Mouse (Mus musculus): ENCODE data around the gene Trim40. TPM values are rescaled to one million over a fixed set of nuclear protein-coding genes. Genes with fewer than 3 reads are reported as not detected.

Gene Trim40
- polyA plus RNA-seq, 1 experiment from 2014 or later = not detected

GRCm38 (mm10) chr17:36883350-36883749, 6.6 kb downstream of the Trim40 start:
- H3K9ac ChIP-seq (ENCODE audit: low read length) = no peak overlapping the region
- no peaks in the 10 kb centered on the region for H3K36me3 ChIP-seq (ENCODE audit: control insufficient read depth, insufficient read depth, low read length)
- no peaks in the 10 kb centered on the region for H3K4me1 ChIP-seq (ENCODE audit: control insufficient read depth, insufficient read depth, low read length)
- no peaks in the 10 kb centered on the region for H3K27me3 ChIP-seq (replicated peaks; ENCODE audit: control insufficient read depth, insufficient read depth, low read length)
- no peaks in the 10 kb centered on the region for H3K9me3 ChIP-seq (replicated peaks; ENCODE audit: control insufficient read depth, low read length)
- DNase-seq (ENCODE audit: low spot score) = no peak
- 85% methylated on average over 2 of the region's 2 CpGs for WGBS
- no peak overlapping the region for H3K4me3 ChIP-seq (ENCODE audit: low read depth, low read length)
- no peak overlapping the region for H3K4me2 ChIP-seq (ENCODE audit: low read length)
- H3K27ac ChIP-seq (ENCODE audit: low read depth, low read length) = no peak overlapping the region
- no peak for ATAC-seq

GRCm38 (mm10) chr17:36874636-36875035, 15.3 kb downstream of the Trim40 start:
- Histone ChIP-seq H3K27ac (ENCODE audit: low read depth, low read length) (no peak overlapping the region), H3K4me3 (ENCODE audit: low read depth, low read length) (no peak overlapping the region), H3K4me1 (ENCODE audit: control insufficient read depth, insufficient read depth, low read length) (no peaks in the 10 kb centered on the region), H3K4me2 (ENCODE audit: low read length) (no peak overlapping the region), H3K27me3 (replicated peaks; ENCODE audit: control insufficient read depth, insufficient read depth, low read length) (no peaks in the 10 kb centered on the region), H3K36me3 (ENCODE audit: control insufficient read depth, insufficient read depth, low read length) (no peaks in the 10 kb centered on the region), H3K9ac (ENCODE audit: low read length) (no peak overlapping the region), H3K9me3 (replicated peaks; ENCODE audit: control insufficient read depth, low read length) (no peaks in the 10 kb centered on the region)
- ATAC-seq (no peak), DNase-seq (ENCODE audit: low spot score) (no peak)
- 77% methylated on average over 4 of the region's 4 CpGs for WGBS

- ATAC-seq = no peak
- no peak overlapping the region for H3K4me3 ChIP-seq (ENCODE audit: low read depth, low read length)
- H3K36me3 ChIP-seq (ENCODE audit: control insufficient read depth, insufficient read depth, low read length) = no peaks in the 10 kb centered on the region
- no peaks in the 10 kb centered on the region for H3K27me3 ChIP-seq (replicated peaks; ENCODE audit: control insufficient read depth, insufficient read depth, low read length)
- no peaks in the 10 kb centered on the region for H3K4me1 ChIP-seq (ENCODE audit: control insufficient read depth, insufficient read depth, low read length)
- H3K4me2 ChIP-seq (ENCODE audit: low read length) = no peak overlapping the region
- H3K9ac ChIP-seq (ENCODE audit: low read length) = no peak overlapping the region
- 82% methylated on average over 25 of the region's 25 CpGs for WGBS
- H3K9me3 ChIP-seq (replicated peaks; ENCODE audit: control insufficient read depth, low read length) = no peaks in the 10 kb centered on the region
- DNase-seq (ENCODE audit: low spot score) = no peak
- H3K27ac ChIP-seq (ENCODE audit: low read depth, low read length) = no peak overlapping the region
Observed at GRCm38 (mm10) chr17:36869955-36870810, 19.7 kb downstream of the Trim40 start.

GRCm38 (mm10) chr17:36869284-36869954, 20.5 kb downstream of the Trim40 start, which contains the start of gene Trim10:
TSS of gene Trim10 (plus strand) at chr17:36869574.
- H3K36me3 ChIP-seq (ENCODE audit: control insufficient read depth, insufficient read depth, low read length) = no peaks in the 10 kb centered on the region
- no peak within 1 kb of the TSS for H3K4me3 ChIP-seq (ENCODE audit: low read depth, low read length)
- H3K9ac ChIP-seq (ENCODE audit: low read length) = no peak within 1 kb of the TSS
- no peaks in the 10 kb centered on the region for H3K27me3 ChIP-seq (replicated peaks; ENCODE audit: control insufficient read depth, insufficient read depth, low read length)
- ATAC-seq (no peak), DNase-seq (ENCODE audit: low spot score) (no peak)
- H3K4me2 ChIP-seq (ENCODE audit: low read length) = no peak within 1 kb of the TSS
- H3K9me3 ChIP-seq (replicated peaks; ENCODE audit: control insufficient read depth, low read length) = no peaks in the 10 kb centered on the region
- H3K4me1 ChIP-seq (ENCODE audit: control insufficient read depth, insufficient read depth, low read length) = no peaks in the 10 kb centered on the region
- 79% methylated on average over 4 of the region's 4 CpGs for WGBS
- no peak within 1 kb of the TSS for H3K27ac ChIP-seq (ENCODE audit: low read depth, low read length)

GRCm38 (mm10) chr17:36868836-36869235, 21.1 kb downstream of the Trim40 start:
- Histone ChIP-seq H3K9ac (ENCODE audit: low read length) (no peak overlapping the region), H3K4me3 (ENCODE audit: low read depth, low read length) (no peak overlapping the region), H3K4me1 (ENCODE audit: control insufficient read depth, insufficient read depth, low read length) (no peaks in the 10 kb centered on the region), H3K27ac (ENCODE audit: low read depth, low read length) (no peak overlapping the region), H3K4me2 (ENCODE audit: low read length) (no peak overlapping the region), H3K27me3 (replicated peaks; ENCODE audit: control insufficient read depth, insufficient read depth, low read length) (no peaks in the 10 kb centered on the region), H3K9me3 (replicated peaks; ENCODE audit: control insufficient read depth, low read length) (no peaks in the 10 kb centered on the region), H3K36me3 (ENCODE audit: control insufficient read depth, insufficient read depth, low read length) (no peaks in the 10 kb centered on the region)
- DNase-seq (ENCODE audit: low spot score) (no peak), ATAC-seq (no peak)
- WGBS = 78% methylated on average over 2 of the region's 2 CpGs

GRCm38 (mm10) chr17:36866719-36867527, 23.0 kb downstream of the Trim40 start, which contains the start of gene Trim15:
TSS of gene Trim15 (minus strand) at chr17:36867210.
- H3K9ac ChIP-seq (ENCODE audit: low read length) = no peak within 1 kb of the TSS
- no peaks in the 10 kb centered on the region for H3K36me3 ChIP-seq (ENCODE audit: control insufficient read depth, insufficient read depth, low read length)
- DNase-seq (ENCODE audit: low spot score) = peak; percentile 7
- H3K4me1 ChIP-seq (ENCODE audit: control insufficient read depth, insufficient read depth, low read length) = no peaks in the 10 kb centered on the region
- ATAC-seq = peak; percentile 26; the same call in 1 of the 2 replicates
- no peaks in the 10 kb centered on the region for H3K27me3 ChIP-seq (replicated peaks; ENCODE audit: control insufficient read depth, insufficient read depth, low read length)
- peak within 1 kb of the TSS; percentile 8 for H3K4me3 ChIP-seq (ENCODE audit: low read depth, low read length)
- H3K4me2 ChIP-seq (ENCODE audit: low read length) = peak within 1 kb of the TSS; percentile 35
- H3K27ac ChIP-seq (ENCODE audit: low read depth, low read length) = no peak within 1 kb of the TSS
- 11% methylated on average over 28 of the region's 29 CpGs for WGBS
- H3K9me3 ChIP-seq (replicated peaks; ENCODE audit: control insufficient read depth, low read length) = no peaks in the 10 kb centered on the region

GRCm38 (mm10) chr17:36861680-36862079, 28.2 kb downstream of the Trim40 start:
- ATAC-seq (no peak), DNase-seq (ENCODE audit: low spot score) (no peak)
- Histone ChIP-seq H3K36me3 (ENCODE audit: control insufficient read depth, insufficient read depth, low read length) (peaks cover 32% of the 10 kb centered on the region), H3K4me1 (ENCODE audit: control insufficient read depth, insufficient read depth, low read length) (no peaks in the 10 kb centered on the region), H3K27me3 (replicated peaks; ENCODE audit: control insufficient read depth, insufficient read depth, low read length) (no peaks in the 10 kb centered on the region), H3K9ac (ENCODE audit: low read length) (no peak overlapping the region), H3K4me3 (ENCODE audit: low read depth, low read length) (no peak overlapping the region), H3K27ac (ENCODE audit: low read depth, low read length) (no peak overlapping the region), H3K4me2 (ENCODE audit: low read length) (no peak overlapping the region), H3K9me3 (replicated peaks; ENCODE audit: control insufficient read depth, low read length) (no peaks in the 10 kb centered on the region)
- 75% methylated on average over 2 of the region's 2 CpGs for WGBS

GRCm38 (mm10) chr17:36858181-36858580, 31.7 kb downstream of the Trim40 start:
- no peak overlapping the region for H3K4me3 ChIP-seq (ENCODE audit: low read depth, low read length)
- no peaks in the 10 kb centered on the region for H3K27me3 ChIP-seq (replicated peaks; ENCODE audit: control insufficient read depth, insufficient read depth, low read length)
- no peak overlapping the region for H3K9ac ChIP-seq (ENCODE audit: low read length)
- no peaks in the 10 kb centered on the region for H3K4me1 ChIP-seq (ENCODE audit: control insufficient read depth, insufficient read depth, low read length)
- ATAC-seq (no peak), DNase-seq (ENCODE audit: low spot score) (no peak)
- WGBS = 86% methylated on average over 3 of the region's 3 CpGs
- no peak overlapping the region for H3K27ac ChIP-seq (ENCODE audit: low read depth, low read length)
- H3K9me3 ChIP-seq (replicated peaks; ENCODE audit: control insufficient read depth, low read length) = no peaks in the 10 kb centered on the region
- H3K36me3 ChIP-seq (ENCODE audit: control insufficient read depth, insufficient read depth, low read length) = peaks cover 65% of the 10 kb centered on the region
- H3K4me2 ChIP-seq (ENCODE audit: low read length) = no peak overlapping the region
